Comparison of ENCODE assay signal across 8 mouse cellular contexts in genomic region chr10:86021749-86022473, GRCm38 (mm10). TPM values are rescaled to one million over a fixed set of nuclear protein-coding genes. Genes with fewer than 3 reads are reported as not detected.
A peak's percentile ranks its signal among the peaks of the same experiment; 100 is the strongest.
DNase-seq lines count a peak whose midpoint lies in the region; ATAC-seq and TF ChIP-seq lines count a peak whose summit lies in the region.

Gene Fbxo7, plus strand, starts transcription at chr10:86021972.

- no peaks in the 10 kb centered on the region; the same call in 1 of the 2 replicates for H3K79me2 ChIP-seq in liver, adult 2 months (ENCODE audit: control insufficient read depth, insufficient read depth, low read length)
- peaks cover 6% of the 10 kb centered on the region for H3K79me2 ChIP-seq in myocyte (ENCODE audit: control insufficient read depth, insufficient read depth)

- peak; percentile 92 for TF ChIP-seq CTCF in liver, adult 2 months (IDR thresholded peaks at IDR 0.05; ENCODE audit: low read depth, low read length)

- H3K4me2 ChIP-seq in heart, embryonic 11.5 days: peak within 1 kb of the TSS; percentile 72
- H3K4me2 ChIP-seq in kidney, embryonic 16.5 days (replicated peaks; ENCODE audit: low read depth, low read length): peak within 1 kb of the TSS; percentile 81
- H3K4me2 ChIP-seq in myocyte (ENCODE audit: low read depth): peak within 1 kb of the TSS; percentile 73

- H3K9me3 ChIP-seq in heart, embryonic 11.5 days (replicated peaks; ENCODE audit: control insufficient read depth, low read length): no peaks in the 10 kb centered on the region
- no peaks in the 10 kb centered on the region for H3K9me3 ChIP-seq in kidney, embryonic 16.5 days (ENCODE audit: low read length)

- peak within 1 kb of the TSS; percentile 87 for H3K4me3 ChIP-seq in heart, embryonic 11.5 days (ENCODE audit: low read depth, low read length)
- peak within 1 kb of the TSS; percentile 97 for H3K4me3 ChIP-seq in kidney, embryonic 16.5 days (ENCODE audit: low read length)
- H3K4me3 ChIP-seq in liver, adult 2 months (ENCODE audit: insufficient read depth, low read depth, low read length): peak within 1 kb of the TSS; percentile 89
- peak within 1 kb of the TSS; percentile 31 for H3K4me3 ChIP-seq in myocyte

- DNase-seq in B cell, adult 2 months: peak; percentile 84 to 87
- DNase-seq in brain, adult 2 months (ENCODE audit: low read depth, low spot score): peak; percentile 96
- peak; percentile 74 for DNase-seq in liver, adult 2 months (ENCODE audit: extremely low read depth, low read depth, low spot score)
- DNase-seq in splenic B cell, adult 2 months (ENCODE audit: low read depth, low spot score): peak; percentile 92

- TF ChIP-seq POLR2A in liver, adult 2 months (IDR thresholded peaks at IDR 0.05; ENCODE audit: extremely low read depth, insufficient read depth, low read length): peak; percentile 60; the same call in 1 of the 2 replicates
- peak; percentile 40 for TF ChIP-seq POLR2A in myocyte (IDR thresholded peaks at IDR 0.05; ENCODE audit: insufficient read length, low read depth)

- peak within 1 kb of the TSS; percentile 94 for H3K9ac ChIP-seq in heart, embryonic 11.5 days (ENCODE audit: low read depth, low read length)
- peak within 1 kb of the TSS; percentile 89 for H3K9ac ChIP-seq in kidney, embryonic 16.5 days (replicated peaks; ENCODE audit: low read length)
- peak within 1 kb of the TSS; percentile 93 for H3K9ac ChIP-seq in liver, adult 2 months (ENCODE audit: low read depth, low read length)

- H3K36me3 ChIP-seq in heart, embryonic 11.5 days (ENCODE audit: control insufficient read depth, insufficient read depth, low read length): no peaks in the 10 kb centered on the region; the same call in 1 of the 2 replicates
- no peaks in the 10 kb centered on the region for H3K36me3 ChIP-seq in kidney, embryonic 16.5 days (ENCODE audit: insufficient read depth, low read length)
- H3K36me3 ChIP-seq in liver, adult 2 months (ENCODE audit: control insufficient read depth, insufficient read depth, low read length): 0 out of 2 replicates have a peak, but pooled peaks cover 3% of the 10 kb centered on the region
- no peaks in the 10 kb centered on the region for H3K36me3 ChIP-seq in myocyte (ENCODE audit: control insufficient read depth, insufficient read depth)
- H3K36me3 ChIP-seq in splenic B cell, adult 2 months (ENCODE audit: control insufficient read depth, insufficient read depth, low read length, poor library complexity, severe bottlenecking): peaks cover 3% of the 10 kb centered on the region; the same call in 1 of the 2 replicates

- no peaks in the 10 kb centered on the region; the same call in 1 of the 2 replicates for H3K4me1 ChIP-seq in heart, embryonic 11.5 days (ENCODE audit: control insufficient read depth, insufficient read depth, low read length)
- peaks cover 20% of the 10 kb centered on the region for H3K4me1 ChIP-seq in kidney, embryonic 16.5 days (ENCODE audit: insufficient read depth, low read length)
- H3K4me1 ChIP-seq in liver, adult 2 months (ENCODE audit: control insufficient read depth, insufficient read depth, low read length): peaks cover 4% of the 10 kb centered on the region

- under 1% methylated on average over 82 of the region's 82 CpGs for WGBS in heart, embryonic 11.5 days (ENCODE audit: insufficient replicate concordance)
- under 1% methylated on average over 82 of the region's 82 CpGs for WGBS in kidney, embryonic 16.5 days
- under 1% methylated on average over 82 of the region's 82 CpGs for WGBS in liver, adult 2 months

- peak within 1 kb of the TSS; percentile 10 for H3ac ChIP-seq in myocyte (ENCODE audit: control insufficient read depth, insufficient read length)

- peak; percentile 72 for ATAC-seq in erythroblast, adult 5-6 weeks (replicated peaks; ENCODE audit: low FRiP score, poor library complexity, severe bottlenecking)
- ATAC-seq in heart, embryonic 11.5 days (replicated peaks; ENCODE audit: insufficient number of reproducible peaks, low FRiP score, low TSS enrichment): peak; percentile 91
- ATAC-seq in kidney, embryonic 16.5 days (ENCODE audit: low FRiP score, low TSS enrichment): peak; percentile 96

- H3K27me3 ChIP-seq in heart, embryonic 11.5 days (ENCODE audit: control insufficient read depth, insufficient read depth, low read length): 0 out of 2 replicates have a peak, but pooled peaks cover 5% of the 10 kb centered on the region
- no peaks in the 10 kb centered on the region for H3K27me3 ChIP-seq in kidney, embryonic 16.5 days (ENCODE audit: insufficient read depth, low read length)
- no peaks in the 10 kb centered on the region for H3K27me3 ChIP-seq in liver, adult 2 months (ENCODE audit: control insufficient read depth, insufficient read depth, low read length)
- peaks cover 7% of the 10 kb centered on the region for H3K27me3 ChIP-seq in myocyte (ENCODE audit: control insufficient read depth, insufficient read depth, insufficient read length)
- H3K27me3 ChIP-seq in splenic B cell, adult 2 months (ENCODE audit: control insufficient read depth, insufficient read depth, low read length, poor library complexity, severe bottlenecking): no peaks in the 10 kb centered on the region

- peak within 1 kb of the TSS; percentile 91 for H3K27ac ChIP-seq in heart, embryonic 11.5 days (ENCODE audit: low read depth, low read length)
- peak within 1 kb of the TSS; percentile 95 for H3K27ac ChIP-seq in kidney, embryonic 16.5 days (ENCODE audit: low read length)
- peak within 1 kb of the TSS; percentile 90 for H3K27ac ChIP-seq in liver, adult 2 months (replicated peaks; ENCODE audit: insufficient read depth, low read depth, low read length)

TF ChIP-seq in myocyte, 11 proteins besides CTCF, POLR2A, EP300 and RAD21:
- TF ChIP-seq TCF3 (IDR thresholded peaks at IDR 0.05; ENCODE audit: insufficient read length, low read depth): no peak
- TF ChIP-seq MYOG (IDR thresholded peaks at IDR 0.05; ENCODE audit: control insufficient read depth in 1 of 3, insufficient read depth in 1 of 3, insufficient read length in 2 of 3, low read depth in 2 of 3): peak in 1 of 3 experiments; percentile 29
- TF ChIP-seq E2F4 (IDR thresholded peaks at IDR 0.05; ENCODE audit: insufficient read depth): no peak
- TF ChIP-seq SRF (IDR thresholded peaks at IDR 0.05; ENCODE audit: control insufficient read depth, insufficient read length, low read depth): peak; percentile 27
- no peak for TF ChIP-seq REST (IDR thresholded peaks at IDR 0.05; ENCODE audit: insufficient read depth, insufficient read length)
- TF ChIP-seq MYOD1 (IDR thresholded peaks at IDR 0.05; ENCODE audit: control insufficient read depth in 1 of 3, insufficient read length in 2 of 3, low read depth in 2 of 3): peak in 1 of 3 experiments; percentile 38
- TF ChIP-seq MAX (IDR thresholded peaks at IDR 0.05; ENCODE audit: low read depth): no peak
- peak; percentile 79 for TF ChIP-seq USF1 (IDR thresholded peaks at IDR 0.05; ENCODE audit: low read depth)
- TF ChIP-seq CEBPB (IDR thresholded peaks at IDR 0.05; ENCODE audit: insufficient read depth, poor library complexity, severe bottlenecking): no peak
- TF ChIP-seq POLR2AphosphoS2 (IDR thresholded peaks at IDR 0.05; ENCODE audit: insufficient read length, low read depth): no peak

RNA-seq across cellular contexts. Expression of gene Fbxo7, which starts in this region (rescaled TPM):
- total RNA-seq in erythroblast, adult 5-6 weeks (2015; ENCODE audit: low replicate concordance): 84.9 and 110 TPM in 2 replicates
- 123 and 155 TPM in 2 replicates for total RNA-seq in erythroblast, adult 5-6 weeks (2017; ENCODE audit: low replicate concordance)
- polyA plus RNA-seq in heart, embryonic 11.5 days (2014; fragmentation: Nextera tagmentation; extraction: Ambion mirVana): 25.2 and 25.5 TPM in 2 replicates
- polyA plus RNA-seq in kidney, embryonic 16.5 days (2015; fragmentation: Nextera tagmentation; extraction: Ambion mirVana): 40.1 and 40.4 TPM in 2 replicates
- total RNA-seq in liver, adult 2 months (2014; rRNA removed): 13.0 and 14.8 TPM in 2 replicates
- 15.3 and 19.9 TPM in 2 replicates for polyA plus RNA-seq in liver, adult 2 months (2012; rRNA removed)
- 6.9 TPM for polyA plus RNA-seq in myocyte (2012; fragmentation: generic; extraction: Trizol)

Comparison
In these comparisons a context has a peak if more than half of its experiments do, and no peak if none do; other contexts are left out.
1. Peak in every context shown above with its lines: DNase-seq, ATAC-seq, H3K4me3 ChIP-seq and H3K27ac ChIP-seq.
2. H3K4me3 ChIP-seq: peak in every context shown above with its lines; median percentile 97 in kidney, embryonic 16.5 days; 89 in liver, adult 2 months; 87 in heart, embryonic 11.5 days; 31 in myocyte.